Mouse (Mus musculus): ENCODE data around the gene 0610037L13Rik.

The 0610037L13Rik gene

GRCm38 (mm10) chr4:107889731-107890432 is at the start of gene 0610037L13Rik:
Gene 0610037L13Rik, plus strand, starts transcription at chr4:107889813.
- in situ Hi-C loops (cut with MboI; ENCODE audit: unreplicated experiment in 2 of 2) = loop anchor here (5.0 to 10.0 kb wide), 3 partner anchors 255 to 435 kb away; partner anchors contain the start of genes Coa7 (in 1 of the 2) and Scp2 (in 1 of the 2)

- in situ Hi-C loops (cut with MboI; ENCODE audit: unreplicated experiment in 2 of 2) = loop anchor here in 1 of 2 experiments (5.0 to 25.0 kb wide), 3 partner anchors 101 to 431 kb away; no protein-coding TSS in a partner anchor
Measured at GRCm38 (mm10) chr4:107843687-107844086, 45.9 kb upstream of the 0610037L13Rik start.

GRCm38 (mm10) chr4:107844971-107845370 is 44.6 kb upstream of the 0610037L13Rik start:
- in situ Hi-C loops (cut with MboI; ENCODE audit: unreplicated experiment in 2 of 2) = loop anchor here (5.0 to 25.0 kb wide), 5 partner anchors 103 to 433 kb away; no protein-coding TSS in a partner anchor

GRCm38 (mm10) chr4:107846795-107847194 is 42.8 kb upstream of the 0610037L13Rik start:
- in situ Hi-C loops (cut with MboI; ENCODE audit: unreplicated experiment in 2 of 2) = loop anchor here (5.0 to 25.0 kb wide), 4 partner anchors 109 to 434 kb away; no protein-coding TSS in a partner anchor

- in situ Hi-C loops (cut with MboI; ENCODE audit: unreplicated experiment in 2 of 2) = loop anchor here (5.0 to 25.0 kb wide), 4 partner anchors 111 to 436 kb away; no protein-coding TSS in a partner anchor
Measured at GRCm38 (mm10) chr4:107848546-107848945, 41.1 kb upstream of the 0610037L13Rik start.

GRCm38 (mm10) chr4:107849621-107850020 is 40.0 kb upstream of the 0610037L13Rik start:
- in situ Hi-C loops (cut with MboI; ENCODE audit: unreplicated experiment in 2 of 2) = loop anchor here (5.0 to 25.0 kb wide), 5 partner anchors 112 to 1035 kb away; no protein-coding TSS in a partner anchor

- in situ Hi-C loops (cut with MboI; ENCODE audit: unreplicated experiment in 2 of 2) = loop anchor here in 1 of 2 experiments (10.0 kb wide), 1 partner anchor 1035 kb away; no protein-coding TSS in a partner anchor
Measured at GRCm38 (mm10) chr4:107850091-107850490, 39.5 kb upstream of the 0610037L13Rik start.

- in situ Hi-C loops (cut with MboI; ENCODE audit: unreplicated experiment in 2 of 2) = loop anchor here in 1 of 2 experiments (10.0 kb wide), 1 partner anchor 1039 kb away; no protein-coding TSS in a partner anchor
Measured at GRCm38 (mm10) chr4:107853333-107853732, 36.3 kb upstream of the 0610037L13Rik start.

GRCm38 (mm10) chr4:107853836-107854235 is 35.8 kb upstream of the 0610037L13Rik start:
- in situ Hi-C loops (cut with MboI; ENCODE audit: unreplicated experiment in 2 of 2) = loop anchor here in 1 of 2 experiments (10.0 kb wide), 1 partner anchor 1039 kb away; no protein-coding TSS in a partner anchor

- in situ Hi-C loops (cut with MboI; ENCODE audit: unreplicated experiment in 2 of 2) = loop anchor here in 1 of 2 experiments (10.0 kb wide), 1 partner anchor 1042 kb away; no protein-coding TSS in a partner anchor
Measured at GRCm38 (mm10) chr4:107856958-107857686, 32.5 kb upstream of the 0610037L13Rik start.

- in situ Hi-C loops (cut with MboI; ENCODE audit: unreplicated experiment in 2 of 2) = loop anchor here in 1 of 2 experiments (10.0 kb wide), 1 partner anchor 1044 kb away; no protein-coding TSS in a partner anchor
Measured at GRCm38 (mm10) chr4:107858995-107859394, 30.6 kb upstream of the 0610037L13Rik start.

GRCm38 (mm10) chr4:107864866-107865265 is 24.7 kb upstream of the 0610037L13Rik start:
- in situ Hi-C loops (cut with MboI; ENCODE audit: unreplicated experiment in 2 of 2) = no loop called here

GRCm38 (mm10) chr4:107879254-107880050 is 10.2 kb upstream of the 0610037L13Rik start, which contains the start of gene Magoh:
Gene Magoh, plus strand, starts transcription at chr4:107879755.
- in situ Hi-C loops (cut with MboI; ENCODE audit: unreplicated experiment in 2 of 2) = no loop called here

- in situ Hi-C loops (cut with MboI; ENCODE audit: unreplicated experiment in 2 of 2) = no loop called here
Measured at GRCm38 (mm10) chr4:107881631-107882030, 8.0 kb upstream of the 0610037L13Rik start.

GRCm38 (mm10) chr4:107886371-107886770 is 3.2 kb upstream of the 0610037L13Rik start:
- in situ Hi-C loops (cut with MboI; ENCODE audit: unreplicated experiment in 2 of 2) = no loop called here

- in situ Hi-C loops (cut with MboI; ENCODE audit: unreplicated experiment in 2 of 2) = no loop called here
Measured at GRCm38 (mm10) chr4:107889385-107889730, 255 bp upstream of the 0610037L13Rik start.

GRCm38 (mm10) chr4:107892663-107893062 is 3.0 kb downstream of the 0610037L13Rik start:
- in situ Hi-C loops (cut with MboI; ENCODE audit: unreplicated experiment in 2 of 2) = loop anchor here (5.0 to 10.0 kb wide), 3 partner anchors 252 to 432 kb away; partner anchors contain the start of genes Coa7 (in 1 of the 2) and Scp2 (in 1 of the 2)

GRCm38 (mm10) chr4:107899211-107899927 is 9.8 kb downstream of the 0610037L13Rik start:
- in situ Hi-C loops (cut with MboI; ENCODE audit: unreplicated experiment in 2 of 2) = loop anchor here (10.0 kb wide), 2 partner anchors 245 to 425 kb away; partner anchors contain the start of genes Coa7 (in 1 of the 2) and Scp2 (in 1 of the 2)

- in situ Hi-C loops (cut with MboI; ENCODE audit: unreplicated experiment in 2 of 2) = no loop called here
Measured at GRCm38 (mm10) chr4:107900206-107900605, 10.6 kb downstream of the 0610037L13Rik start.
